Mouse (Mus musculus): ENCODE data around the gene Lix1l.

DNA sequence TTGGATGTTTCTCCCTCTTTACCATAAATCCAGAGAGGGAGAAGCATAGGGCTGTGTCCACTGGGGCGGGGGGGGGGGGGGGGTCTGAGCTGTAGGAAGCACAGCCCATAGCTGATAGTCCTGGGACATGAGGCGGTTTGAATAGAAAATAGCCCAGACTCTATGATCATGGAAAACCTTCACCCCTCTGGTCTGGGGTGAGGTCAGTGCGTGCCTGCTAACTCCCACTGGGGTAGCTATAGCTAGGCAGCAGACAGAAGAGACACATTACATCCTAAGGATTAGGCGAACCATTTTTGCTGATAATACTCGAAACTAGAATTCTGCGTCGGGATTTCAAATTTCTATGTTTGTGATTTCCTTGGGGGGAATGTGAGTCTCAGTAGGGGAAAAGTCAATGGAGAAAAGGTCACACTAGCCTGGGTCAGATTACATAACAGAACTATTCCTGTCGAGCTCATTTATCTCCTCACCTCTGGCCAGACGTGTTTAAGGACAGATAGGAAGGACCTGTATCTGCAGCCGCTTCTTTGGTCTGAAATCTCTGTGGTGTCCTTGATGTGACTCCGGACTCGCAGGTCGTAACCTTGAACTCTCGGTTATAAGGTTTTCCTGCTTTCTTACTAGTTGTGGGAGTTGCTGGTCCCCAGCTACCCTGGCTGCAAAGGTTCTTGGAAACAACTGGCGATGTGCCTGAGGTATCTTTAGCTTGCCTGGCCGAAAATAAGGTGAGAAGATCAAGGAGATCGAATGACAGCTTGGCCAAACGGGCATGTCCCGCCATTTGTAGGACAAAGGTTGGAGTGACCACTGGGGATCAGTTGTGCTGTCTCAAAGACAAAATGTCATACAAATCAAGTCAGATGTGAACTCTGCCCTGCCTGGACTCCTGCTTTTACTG, 27.1 kb upstream of the Lix1l start:
- TF ChIP-seq CTCF (IDR thresholded peaks at IDR 0.05; ENCODE audit: insufficient read depth, low read length), result no peak
- TF ChIP-seq POLR2A (IDR thresholded peaks at IDR 0.05; ENCODE audit: borderline replicate concordance, extremely low read depth, low read depth, low read length), result no peak

All from lung, adult 2 months (tissue).